Mouse (Mus musculus) frontal cortex, postnatal 14 days (tissue): Measurements from ENCODE around the gene Sdr42e1.

Source experiments
- DNase-seq, 2 experiments: peaks; one replicate each; pipeline ENCODE4 v3.0.0; 2022; ENCODE audit warnings: low spot score in 2 of 2

Sdr42e1 gene

GRCm38 (mm10) chr8:117660358-117661031, 13.0 kb downstream of the Sdr42e1 start:
- DNase-seq = peak; percentile 14 to 24

- no peak for DNase-seq
Observed at GRCm38 (mm10) chr8:117658990-117659389, 14.5 kb downstream of the Sdr42e1 start.

GRCm38 (mm10) chr8:117652318-117652717, 21.2 kb downstream of the Sdr42e1 start:
- no peak for DNase-seq

- no peak for DNase-seq
Observed at GRCm38 (mm10) chr8:117646440-117646839, 27.0 kb downstream of the Sdr42e1 start.

GRCm38 (mm10) chr8:117646020-117646419, 27.5 kb downstream of the Sdr42e1 start:
- DNase-seq = peak; percentile 34 to 72

GRCm38 (mm10) chr8:117645486-117645885, 28.0 kb downstream of the Sdr42e1 start:
- DNase-seq = no peak

- DNase-seq = no peak
Observed at GRCm38 (mm10) chr8:117639631-117640030, 33.9 kb downstream of the Sdr42e1 start.

- DNase-seq = no peak
Observed at GRCm38 (mm10) chr8:117637462-117637861, 36.0 kb downstream of the Sdr42e1 start.

GRCm38 (mm10) chr8:117634406-117634805, 39.1 kb downstream of the Sdr42e1 start:
- DNase-seq = no peak

GRCm38 (mm10) chr8:117632532-117632931, 41.0 kb downstream of the Sdr42e1 start:
- no peak for DNase-seq

- DNase-seq = no peak
Observed at GRCm38 (mm10) chr8:117627096-117627495, 46.4 kb downstream of the Sdr42e1 start.

- peak; percentile 18 to 54 for DNase-seq
Observed at GRCm38 (mm10) chr8:117626040-117626838, 47.2 kb downstream of the Sdr42e1 start.

GRCm38 (mm10) chr8:117612861-117613260, 60.6 kb downstream of the Sdr42e1 start:
- DNase-seq = no peak
